Mouse (Mus musculus): ENCODE data around the gene Skap2. TPM values are rescaled to one million over a fixed set of nuclear protein-coding genes. Genes with fewer than 3 reads are reported as not detected.

The Skap2 gene
- polyA plus RNA-seq, 1 experiment from 2014 or later = 15.2 TPM

DNA sequence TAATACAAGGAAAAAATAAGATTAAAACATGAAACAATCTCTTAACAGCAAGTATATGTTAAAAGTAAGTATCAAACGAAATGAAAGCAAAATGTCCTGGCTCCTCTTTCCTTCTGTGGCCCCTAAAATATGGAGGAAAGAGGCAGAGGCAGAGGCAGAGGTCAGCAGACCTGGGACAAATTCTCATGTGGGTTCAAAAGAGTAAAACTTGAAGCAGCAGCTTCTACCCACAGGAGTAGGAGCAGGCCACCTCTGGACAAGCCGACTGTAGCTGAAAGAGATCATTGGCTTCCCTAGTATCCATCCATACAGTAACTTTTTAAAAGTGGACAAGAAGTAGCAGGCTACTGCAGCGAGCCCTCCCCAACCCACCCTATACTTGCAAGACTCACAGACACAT, 7.4 kb downstream of the Skap2 start:
- Histone ChIP-seq H3K9me3 (ENCODE audit: control insufficient read depth, low read length) (no peaks in the 10 kb centered on the region), H3K36me3 (ENCODE audit: control insufficient read depth, insufficient read depth, low read length) (no peaks in the 10 kb centered on the region), H3K27me3 (ENCODE audit: control insufficient read depth, insufficient read depth, low read length) (peaks cover 75% of the 10 kb centered on the region), H3K27ac (replicated peaks in 1 of 2; ENCODE audit: control insufficient read depth in 1 of 2, insufficient read depth in 1 of 2, low read depth in 2 of 2, low read length in 2 of 2) (no peak overlapping the region), H3K9ac (ENCODE audit: low read length) (no peak overlapping the region), H3K4me1 (ENCODE audit: control insufficient read depth in 2 of 2, insufficient read depth in 2 of 2, low read length in 2 of 2) (no peaks in the 10 kb centered on the region; a peak in 1 of 4 replicates), H3K4me2 (ENCODE audit: low read length) (no peak overlapping the region), H3K4me3 (ENCODE audit: control insufficient read depth in 1 of 2, insufficient read depth in 1 of 2, low read depth in 1 of 2, low read length in 2 of 2) (no peak overlapping the region)
- no peak for ATAC-seq (ENCODE audit: insufficient number of reproducible peaks, insufficient read depth, low FRiP score, low read depth)
- WGBS = 22% methylated on average over 3 of the region's 3 CpGs

DNA sequence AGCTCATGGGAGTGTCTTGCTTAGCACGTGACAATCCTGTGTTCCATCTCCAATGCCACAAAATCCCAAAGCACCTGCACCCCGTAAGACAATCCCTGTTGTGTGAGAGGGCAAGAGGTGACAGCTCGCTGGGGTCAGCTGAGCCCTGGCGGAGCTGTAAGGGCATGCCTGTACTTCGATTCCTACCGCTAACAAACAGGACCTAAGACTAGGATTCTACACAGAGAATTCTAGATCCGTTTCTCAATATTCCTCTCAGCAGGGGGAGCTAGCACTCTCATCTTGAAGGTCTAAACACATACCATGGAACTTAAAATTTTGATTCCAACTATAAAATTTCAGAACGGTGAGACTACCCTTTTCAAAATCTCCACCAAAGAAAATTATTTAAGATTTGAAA, 9.7 kb downstream of the Skap2 start:
- Histone ChIP-seq H3K4me2 (ENCODE audit: low read length) (no peak overlapping the region), H3K36me3 (ENCODE audit: control insufficient read depth, insufficient read depth, low read length) (no peaks in the 10 kb centered on the region), H3K9ac (ENCODE audit: low read length) (no peak overlapping the region), H3K27me3 (ENCODE audit: control insufficient read depth, insufficient read depth, low read length) (peaks cover 56% of the 10 kb centered on the region), H3K4me3 (ENCODE audit: control insufficient read depth in 1 of 2, insufficient read depth in 1 of 2, low read depth in 1 of 2, low read length in 2 of 2) (no peak overlapping the region), H3K9me3 (ENCODE audit: control insufficient read depth, low read length) (no peaks in the 10 kb centered on the region), H3K27ac (replicated peaks in 1 of 2; ENCODE audit: control insufficient read depth in 1 of 2, insufficient read depth in 1 of 2, low read depth in 2 of 2, low read length in 2 of 2) (no peak overlapping the region), H3K4me1 (ENCODE audit: control insufficient read depth in 2 of 2, insufficient read depth in 2 of 2, low read length in 2 of 2) (no peaks in the 10 kb centered on the region; a peak in 1 of 4 replicates)
- 38% methylated on average over 8 of the region's 8 CpGs for WGBS
- ATAC-seq (ENCODE audit: insufficient number of reproducible peaks, insufficient read depth, low FRiP score, low read depth) = no peak

DNA sequence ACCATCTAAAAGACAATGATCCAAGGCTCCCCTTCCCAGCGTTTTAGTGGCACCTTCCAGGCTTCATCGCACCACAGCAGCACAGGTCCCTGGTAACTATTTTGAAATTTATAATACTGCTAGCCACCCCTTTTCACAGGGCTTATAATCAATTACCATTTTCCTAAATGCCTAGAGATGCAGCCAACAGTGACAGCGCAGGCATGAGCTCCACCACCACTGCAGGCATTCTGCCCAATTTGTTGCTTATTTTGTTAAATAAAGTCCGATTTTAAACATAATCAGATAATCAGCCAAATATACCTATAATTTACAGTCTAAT, 13.2 kb downstream of the Skap2 start:
- H3K9me3 ChIP-seq (ENCODE audit: control insufficient read depth, low read length) = no peaks in the 10 kb centered on the region
- H3K9ac ChIP-seq (ENCODE audit: low read length) = no peak overlapping the region
- ATAC-seq (ENCODE audit: insufficient number of reproducible peaks, insufficient read depth, low FRiP score, low read depth) = no peak
- H3K27ac ChIP-seq (replicated peaks in 1 of 2; ENCODE audit: control insufficient read depth in 1 of 2, insufficient read depth in 1 of 2, low read depth in 2 of 2, low read length in 2 of 2) = no peak overlapping the region
- no peak overlapping the region for H3K4me2 ChIP-seq (ENCODE audit: low read length)
- peaks cover 22% of the 10 kb centered on the region for H3K27me3 ChIP-seq (ENCODE audit: control insufficient read depth, insufficient read depth, low read length)
- H3K4me1 ChIP-seq (ENCODE audit: control insufficient read depth in 2 of 2, insufficient read depth in 2 of 2, low read length in 2 of 2) = no peaks in the 10 kb centered on the region; a peak in 1 of 4 replicates
- H3K4me3 ChIP-seq (ENCODE audit: control insufficient read depth in 1 of 2, insufficient read depth in 1 of 2, low read depth in 1 of 2, low read length in 2 of 2) = no peak overlapping the region
- H3K36me3 ChIP-seq (ENCODE audit: control insufficient read depth, insufficient read depth, low read length) = no peaks in the 10 kb centered on the region
- 77% methylated on average over 4 of the region's 4 CpGs for WGBS

DNA sequence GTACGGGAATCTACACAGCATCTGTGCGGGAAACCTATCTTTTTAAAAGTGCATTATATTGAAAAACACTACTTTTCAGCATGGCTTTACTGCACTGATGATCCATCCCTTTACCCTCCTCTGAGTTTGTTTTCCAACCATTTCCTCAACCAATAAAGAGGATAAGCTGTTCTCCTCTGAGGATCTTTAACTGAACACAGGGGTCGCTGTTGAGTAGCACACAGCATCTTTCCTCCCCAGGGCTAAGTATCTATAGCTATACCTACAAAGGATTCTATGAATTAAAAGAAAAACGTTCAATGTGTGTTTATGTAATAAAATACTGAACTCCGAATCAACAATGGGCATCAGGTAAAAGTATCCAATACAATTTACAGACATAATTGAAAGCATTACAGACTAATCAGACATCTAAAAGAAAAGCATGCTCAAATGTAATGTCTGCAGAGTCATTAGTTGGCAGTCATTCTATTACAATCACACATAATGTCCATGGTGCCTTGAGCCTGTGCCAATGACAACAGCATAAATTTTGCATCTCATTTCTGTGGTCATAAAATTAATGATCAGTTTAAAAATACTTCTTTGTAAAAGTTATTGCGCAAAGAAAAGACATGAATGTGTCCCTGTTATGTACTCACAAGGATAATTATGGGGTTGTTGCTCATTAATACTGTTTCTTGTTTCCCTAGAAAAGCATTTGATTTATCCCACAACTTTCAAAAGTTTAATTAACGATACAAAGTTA, 13.8 kb downstream of the Skap2 start:
- Histone ChIP-seq H3K4me2 (ENCODE audit: low read length) (no peak overlapping the region), H3K27ac (replicated peaks in 1 of 2; ENCODE audit: control insufficient read depth in 1 of 2, insufficient read depth in 1 of 2, low read depth in 2 of 2, low read length in 2 of 2) (no peak overlapping the region), H3K9me3 (ENCODE audit: control insufficient read depth, low read length) (no peaks in the 10 kb centered on the region), H3K27me3 (ENCODE audit: control insufficient read depth, insufficient read depth, low read length) (peaks cover 17% of the 10 kb centered on the region), H3K4me3 (ENCODE audit: control insufficient read depth in 1 of 2, insufficient read depth in 1 of 2, low read depth in 1 of 2, low read length in 2 of 2) (no peak overlapping the region), H3K4me1 (ENCODE audit: control insufficient read depth in 2 of 2, insufficient read depth in 2 of 2, low read length in 2 of 2) (no peaks in the 10 kb centered on the region; a peak in 1 of 4 replicates), H3K9ac (ENCODE audit: low read length) (no peak overlapping the region), H3K36me3 (ENCODE audit: control insufficient read depth, insufficient read depth, low read length) (no peaks in the 10 kb centered on the region)
- ATAC-seq (ENCODE audit: insufficient number of reproducible peaks, insufficient read depth, low FRiP score, low read depth) = no peak
- WGBS = 51% methylated on average over 7 of the region's 7 CpGs

DNA sequence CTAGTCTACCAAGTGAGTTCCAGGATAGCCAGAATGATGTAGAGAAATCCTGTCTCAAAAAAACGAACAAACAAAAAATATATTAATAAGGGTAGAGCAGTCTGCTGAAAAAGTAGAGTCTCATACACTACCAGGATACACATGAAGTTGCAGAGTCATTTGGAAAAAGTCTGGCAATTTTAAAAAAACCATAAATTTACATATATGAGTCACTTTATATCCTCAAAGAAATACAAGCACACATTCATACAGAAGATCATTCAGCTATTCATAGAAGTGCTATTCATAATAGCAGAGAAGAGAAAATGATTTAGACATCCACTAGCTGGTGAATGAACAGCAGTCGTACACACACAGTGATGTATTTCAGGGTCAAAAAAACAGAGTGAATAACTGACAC, 24.4 kb downstream of the Skap2 start:
- 77% methylated on average over 2 of the region's 2 CpGs for WGBS
- H3K27me3 ChIP-seq (ENCODE audit: control insufficient read depth, insufficient read depth, low read length) = no peaks in the 10 kb centered on the region

DNA sequence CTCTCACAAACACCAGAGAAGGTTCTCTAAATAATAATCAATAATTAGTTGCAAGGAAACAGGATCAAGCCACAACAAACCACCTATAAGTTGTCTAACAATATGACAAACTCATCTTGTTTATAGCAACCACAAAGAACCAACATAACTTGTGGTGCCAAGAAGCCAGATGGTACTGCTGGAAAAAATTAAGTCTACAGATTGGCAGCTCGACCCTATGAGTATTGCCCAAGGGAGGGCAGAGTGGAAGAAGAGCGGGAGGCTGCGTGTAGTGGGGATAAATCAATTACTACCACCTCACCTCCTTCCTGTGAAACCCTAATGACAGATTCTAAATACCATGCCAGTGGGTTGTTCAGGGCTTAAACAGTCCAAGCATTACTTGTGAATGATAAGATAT, 34.7 kb downstream of the Skap2 start:
- no peak overlapping the region for H3K9ac ChIP-seq (ENCODE audit: low read length)
- no peak for ATAC-seq (ENCODE audit: insufficient number of reproducible peaks, insufficient read depth, low FRiP score, low read depth)
- no peak overlapping the region for H3K4me2 ChIP-seq (ENCODE audit: low read length)
- no peak overlapping the region for H3K4me3 ChIP-seq (ENCODE audit: control insufficient read depth in 1 of 2, insufficient read depth in 1 of 2, low read depth in 1 of 2, low read length in 2 of 2)
- H3K27ac ChIP-seq (replicated peaks in 1 of 2; ENCODE audit: control insufficient read depth in 1 of 2, insufficient read depth in 1 of 2, low read depth in 2 of 2, low read length in 2 of 2) = no peak overlapping the region
- no peaks in the 10 kb centered on the region for H3K27me3 ChIP-seq (ENCODE audit: control insufficient read depth, insufficient read depth, low read length)
- no peaks in the 10 kb centered on the region for H3K36me3 ChIP-seq (ENCODE audit: control insufficient read depth, insufficient read depth, low read length)
- H3K9me3 ChIP-seq (ENCODE audit: control insufficient read depth, low read length) = no peaks in the 10 kb centered on the region
- H3K4me1 ChIP-seq (ENCODE audit: control insufficient read depth in 2 of 2, insufficient read depth in 2 of 2, low read length in 2 of 2) = no peaks in the 10 kb centered on the region
- WGBS = 74% methylated on average over 3 of the region's 3 CpGs

More for the DNA sequence above, 24.4 kb downstream of the Skap2 start:
- H3K4me2 ChIP-seq (ENCODE audit: low read length) = no peak overlapping the region
- no peaks in the 10 kb centered on the region for H3K36me3 ChIP-seq (ENCODE audit: control insufficient read depth, insufficient read depth, low read length)
- H3K4me3 ChIP-seq (ENCODE audit: control insufficient read depth in 1 of 2, insufficient read depth in 1 of 2, low read depth in 1 of 2, low read length in 2 of 2) = no peak overlapping the region
- no peak overlapping the region for H3K27ac ChIP-seq (replicated peaks in 1 of 2; ENCODE audit: control insufficient read depth in 1 of 2, insufficient read depth in 1 of 2, low read depth in 2 of 2, low read length in 2 of 2)
- H3K4me1 ChIP-seq (ENCODE audit: control insufficient read depth in 2 of 2, insufficient read depth in 2 of 2, low read length in 2 of 2) = no peaks in the 10 kb centered on the region
- no peak for ATAC-seq (ENCODE audit: insufficient number of reproducible peaks, insufficient read depth, low FRiP score, low read depth)
- no peaks in the 10 kb centered on the region for H3K9me3 ChIP-seq (ENCODE audit: control insufficient read depth, low read length)
- H3K9ac ChIP-seq (ENCODE audit: low read length) = no peak overlapping the region

DNA sequence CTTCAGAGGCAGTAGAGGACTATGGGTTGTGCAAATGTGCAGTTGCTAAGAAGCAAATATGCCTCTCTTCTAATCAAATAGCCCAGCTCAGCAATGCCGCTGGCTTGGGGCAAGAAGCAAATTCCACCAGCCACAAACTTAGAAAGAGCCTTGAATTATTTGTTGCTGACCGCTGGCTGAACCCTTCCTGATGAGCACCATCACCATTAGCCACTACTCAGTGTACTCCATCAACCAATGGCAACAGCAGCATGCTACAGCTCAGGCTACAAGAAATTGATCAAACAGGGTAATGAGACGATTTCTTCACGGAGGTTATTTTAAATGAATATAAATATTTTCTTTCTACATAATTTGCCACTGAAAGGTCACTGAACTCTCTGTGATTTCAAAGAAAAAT, 36.6 kb downstream of the Skap2 start:
- ATAC-seq (ENCODE audit: insufficient number of reproducible peaks, insufficient read depth, low FRiP score, low read depth) = no peak
- H3K9me3 ChIP-seq (ENCODE audit: control insufficient read depth, low read length) = no peaks in the 10 kb centered on the region
- H3K4me1 ChIP-seq (ENCODE audit: control insufficient read depth in 2 of 2, insufficient read depth in 2 of 2, low read length in 2 of 2) = no peaks in the 10 kb centered on the region
- H3K4me2 ChIP-seq (ENCODE audit: low read length) = no peak overlapping the region
- no peak overlapping the region for H3K9ac ChIP-seq (ENCODE audit: low read length)
- H3K36me3 ChIP-seq (ENCODE audit: control insufficient read depth, insufficient read depth, low read length) = no peaks in the 10 kb centered on the region
- H3K4me3 ChIP-seq (ENCODE audit: control insufficient read depth in 1 of 2, insufficient read depth in 1 of 2, low read depth in 1 of 2, low read length in 2 of 2) = no peak overlapping the region
- no peak overlapping the region for H3K27ac ChIP-seq (replicated peaks in 1 of 2; ENCODE audit: control insufficient read depth in 1 of 2, insufficient read depth in 1 of 2, low read depth in 2 of 2, low read length in 2 of 2)
- WGBS = 67% methylated on average over 4 of the region's 4 CpGs
- no peaks in the 10 kb centered on the region for H3K27me3 ChIP-seq (ENCODE audit: control insufficient read depth, insufficient read depth, low read length)

DNA sequence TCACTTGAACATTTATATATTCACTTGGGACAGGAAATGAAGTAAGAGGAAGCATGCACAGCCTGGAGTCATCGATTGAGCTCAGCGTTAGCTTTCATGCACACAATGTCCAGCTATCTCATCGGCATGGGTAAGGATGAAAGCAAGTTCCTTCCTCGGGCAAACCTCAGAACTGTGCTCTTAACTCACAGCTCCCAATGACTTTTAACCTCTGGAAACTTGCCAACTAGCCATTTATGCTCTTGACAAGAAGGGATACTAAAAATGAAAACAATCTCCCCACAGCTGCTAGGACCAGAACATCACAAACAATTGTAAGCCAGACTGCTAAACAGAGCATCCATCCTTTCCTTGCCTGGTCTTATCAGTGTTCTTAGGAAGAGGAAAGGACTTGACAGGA, 53.4 kb downstream of the Skap2 start:
- Histone ChIP-seq H3K4me3 (ENCODE audit: control insufficient read depth in 1 of 2, insufficient read depth in 1 of 2, low read depth in 1 of 2, low read length in 2 of 2) (no peak overlapping the region), H3K9me3 (ENCODE audit: control insufficient read depth, low read length) (no peaks in the 10 kb centered on the region), H3K9ac (ENCODE audit: low read length) (no peak overlapping the region), H3K4me1 (ENCODE audit: control insufficient read depth in 2 of 2, insufficient read depth in 2 of 2, low read length in 2 of 2) (peaks cover 0 to 3% of the 10 kb centered on the region in 2 experiments; a peak in 1 of 4 replicates), H3K27me3 (ENCODE audit: control insufficient read depth, insufficient read depth, low read length) (no peaks in the 10 kb centered on the region), H3K4me2 (ENCODE audit: low read length) (no peak overlapping the region), H3K27ac (replicated peaks in 1 of 2; ENCODE audit: control insufficient read depth in 1 of 2, insufficient read depth in 1 of 2, low read depth in 2 of 2, low read length in 2 of 2) (no peak overlapping the region), H3K36me3 (ENCODE audit: control insufficient read depth, insufficient read depth, low read length) (no peaks in the 10 kb centered on the region)
- WGBS = 58% methylated on average over 4 of the region's 4 CpGs
- ATAC-seq (ENCODE audit: insufficient number of reproducible peaks, insufficient read depth, low FRiP score, low read depth) = no peak
